Mouse (Mus musculus): ENCODE results near the gene Pank2.
"Not testable (repeated sequence)": the region's sequence is repeated elsewhere in the genome, so short reads cannot be mapped to it uniquely, and the experiment has no call there.

The Pank2 gene

DNA sequence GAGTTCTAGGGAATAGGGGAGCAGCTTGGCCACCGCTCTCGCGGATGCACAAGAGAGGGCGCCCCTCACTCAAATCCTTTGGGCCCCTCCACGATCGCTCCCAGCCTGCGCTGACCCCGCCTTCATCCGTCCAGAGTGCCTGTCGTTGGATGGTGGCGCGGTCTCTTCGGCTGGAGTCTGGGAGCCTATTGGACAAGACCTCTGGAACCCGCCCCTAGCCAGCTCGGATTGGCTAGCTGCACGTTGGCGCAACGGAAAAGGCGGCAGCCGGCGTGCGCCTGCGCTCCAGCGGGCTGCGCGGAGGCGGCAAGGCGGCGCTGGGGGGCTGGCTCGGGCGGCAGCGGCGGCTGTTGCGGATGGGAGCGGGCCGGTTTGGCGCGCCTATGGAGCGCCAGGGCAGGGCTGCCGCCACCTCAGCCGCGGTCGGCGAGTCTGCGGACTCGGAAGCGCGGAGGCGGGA is at the start of gene Pank2:
Gene Pank2 (plus strand): TSS at position 283 of the 460 bp plus-strand sequence.
- CTCF ChIA-PET = no interaction called here

DNA sequence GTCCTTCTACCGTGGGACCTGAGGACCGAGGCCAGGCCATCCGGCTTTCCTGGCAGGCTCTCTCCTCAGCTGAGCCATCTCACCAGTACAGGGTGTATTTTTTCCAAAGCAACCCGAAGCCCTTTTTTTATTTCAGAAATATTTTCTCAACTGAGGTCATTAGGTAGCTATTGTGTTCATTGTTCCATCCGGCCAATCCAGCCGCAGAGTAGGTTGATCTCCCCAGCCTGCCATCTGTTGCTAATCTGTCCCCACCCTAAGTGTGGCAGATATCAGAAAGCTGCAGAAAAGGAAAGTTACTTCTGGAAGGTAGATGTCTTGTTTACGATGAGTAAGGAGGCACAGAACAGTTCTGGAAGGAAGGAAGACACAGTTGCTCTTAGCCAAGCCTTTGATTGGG is 48.5 kb upstream of the Pank2 start:
- CTCF ChIA-PET = no interaction called here

DNA sequence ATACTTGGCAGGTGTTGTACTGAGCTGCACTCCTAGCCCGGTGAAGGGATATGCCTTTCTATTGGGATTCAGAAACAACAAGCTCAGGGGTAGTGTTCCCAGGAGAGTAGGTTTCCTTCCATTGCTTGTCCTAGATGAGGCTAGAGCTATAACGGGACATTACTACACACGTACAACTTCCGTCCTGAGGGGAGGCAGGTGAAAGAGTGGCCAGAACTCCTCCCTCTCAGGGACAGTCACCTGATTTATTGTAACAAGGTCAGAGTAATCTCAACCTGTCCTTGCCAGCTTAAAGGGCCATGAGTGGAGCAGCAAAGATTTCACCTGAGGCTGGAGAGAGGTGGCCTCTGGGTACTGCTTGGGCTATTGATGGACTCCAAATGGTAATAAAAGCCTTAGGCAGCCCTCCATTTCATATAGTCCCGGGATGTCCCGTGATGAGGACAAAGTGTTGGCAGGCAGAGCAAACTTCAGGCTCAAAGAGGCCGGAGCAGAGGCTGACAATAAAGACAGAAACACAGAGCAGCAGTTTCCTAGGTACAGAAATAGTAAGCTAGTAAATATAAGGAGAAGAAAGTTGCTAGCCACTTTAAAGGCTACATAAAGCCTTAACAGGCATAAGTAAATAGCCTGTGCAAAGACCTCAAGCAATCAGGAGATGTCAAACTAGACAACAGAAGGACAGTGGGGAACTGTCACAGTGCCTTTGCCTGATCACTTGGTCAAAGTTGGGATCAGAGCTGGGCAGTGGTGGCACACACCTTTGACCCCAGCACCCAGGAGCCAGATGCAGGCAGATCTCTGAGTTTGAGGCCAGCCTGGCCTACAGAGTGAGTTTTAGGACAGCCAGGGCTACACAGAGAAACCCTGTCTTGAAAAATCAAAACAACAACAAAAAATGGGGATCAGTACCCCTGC is 46.1 kb upstream of the Pank2 start:
- CTCF ChIA-PET = no interaction called here

DNA sequence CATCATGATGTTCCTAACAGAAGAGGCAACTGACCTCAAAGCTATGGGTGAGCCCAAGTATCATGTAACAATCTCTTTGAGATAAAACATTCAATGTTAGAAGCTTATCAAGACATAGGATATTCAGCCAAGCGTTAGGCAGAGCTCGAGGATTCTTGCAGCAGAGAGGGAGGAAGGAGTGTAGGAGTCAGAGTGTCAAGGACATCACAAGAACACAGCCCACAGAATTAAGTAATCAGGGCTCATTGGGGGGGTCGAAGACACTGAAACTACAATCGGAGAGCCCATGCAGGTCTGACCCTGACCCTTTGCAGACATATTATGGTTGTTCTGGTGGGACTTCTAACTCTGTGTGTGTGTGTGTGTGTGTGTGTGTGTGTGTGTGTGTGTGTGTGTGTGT is 42.3 kb upstream of the Pank2 start:
- CTCF ChIA-PET = interaction anchor here (0.8 kb wide), 1 partner anchor 25 kb away, joined by 5 read pairs; no protein-coding TSS in a partner anchor

DNA sequence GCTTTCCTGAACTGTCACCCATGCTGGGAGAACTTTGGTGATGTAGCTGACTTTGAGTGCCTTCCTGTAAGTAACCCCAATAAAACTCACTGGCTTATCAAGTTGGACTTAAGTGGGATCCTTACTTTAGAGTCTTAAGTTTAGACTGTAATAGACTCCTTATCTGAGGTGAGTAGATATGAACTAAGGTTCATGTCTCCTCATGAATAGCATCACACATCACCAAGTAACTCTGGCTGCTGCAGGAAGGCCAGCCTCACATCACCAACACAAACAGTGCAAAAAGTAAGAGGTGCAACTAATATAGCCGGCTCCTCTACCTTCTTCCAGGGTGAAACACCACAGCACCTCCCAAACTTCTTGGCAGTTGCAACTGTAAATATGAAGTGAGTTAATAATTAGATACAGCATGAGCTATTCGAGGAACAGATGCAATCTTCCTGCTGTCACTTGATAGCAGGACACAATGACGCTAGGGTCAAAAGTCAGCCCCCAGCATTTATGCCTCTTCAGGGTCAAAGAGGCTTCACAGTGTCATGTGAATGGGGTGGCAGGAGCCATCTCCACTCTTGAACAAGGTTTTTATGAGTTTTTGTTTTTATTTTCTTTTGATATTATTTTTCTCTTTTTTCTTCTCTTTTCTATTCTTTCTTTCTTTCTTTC is 40.3 kb upstream of the Pank2 start:
- CTCF ChIA-PET = no interaction called here

DNA sequence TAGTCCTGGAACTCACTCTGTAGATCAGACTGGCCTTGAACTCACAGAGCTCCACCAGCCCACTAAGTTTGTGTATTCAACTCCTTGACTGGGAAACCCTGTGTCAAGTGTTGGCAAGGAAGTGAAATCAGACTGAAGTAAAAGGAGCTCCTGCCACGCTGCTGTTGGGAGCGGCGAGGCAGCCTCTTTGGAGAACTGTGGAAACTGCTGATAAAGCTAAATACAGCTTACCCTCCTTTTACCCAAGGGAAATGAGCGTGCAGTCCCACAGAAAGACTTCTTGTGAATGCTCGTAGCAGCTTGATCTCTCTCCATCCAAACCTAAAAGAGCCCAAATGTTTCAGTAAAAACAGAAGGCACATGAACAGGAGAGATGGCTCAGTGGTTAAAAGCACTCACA is 39.7 kb upstream of the Pank2 start:
- CTCF ChIA-PET = interaction anchor here (0.6 kb wide), 1 partner anchor 688 kb away, joined by 3 read pairs; no protein-coding TSS in a partner anchor

DNA sequence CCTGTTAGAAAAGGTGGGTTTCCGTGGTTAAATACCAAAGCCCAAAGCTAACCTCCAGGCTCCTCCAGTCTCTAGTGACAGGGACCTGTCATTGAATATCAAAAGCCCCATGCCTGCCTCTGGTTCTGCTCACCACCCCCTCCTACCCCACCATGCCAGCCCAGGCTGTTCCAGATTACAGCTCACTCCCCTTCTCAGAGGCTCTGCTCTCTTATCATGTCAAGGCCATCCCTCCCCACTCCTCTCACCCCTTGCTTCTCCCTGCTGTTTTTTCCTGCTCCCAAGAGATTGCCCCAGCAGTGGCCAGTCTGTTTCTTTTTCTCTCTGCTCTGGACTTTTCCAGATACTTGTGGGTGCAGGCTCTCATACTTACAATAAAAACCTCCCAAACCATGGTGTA is 38.7 kb upstream of the Pank2 start:
- CTCF ChIA-PET = no interaction called here

DNA sequence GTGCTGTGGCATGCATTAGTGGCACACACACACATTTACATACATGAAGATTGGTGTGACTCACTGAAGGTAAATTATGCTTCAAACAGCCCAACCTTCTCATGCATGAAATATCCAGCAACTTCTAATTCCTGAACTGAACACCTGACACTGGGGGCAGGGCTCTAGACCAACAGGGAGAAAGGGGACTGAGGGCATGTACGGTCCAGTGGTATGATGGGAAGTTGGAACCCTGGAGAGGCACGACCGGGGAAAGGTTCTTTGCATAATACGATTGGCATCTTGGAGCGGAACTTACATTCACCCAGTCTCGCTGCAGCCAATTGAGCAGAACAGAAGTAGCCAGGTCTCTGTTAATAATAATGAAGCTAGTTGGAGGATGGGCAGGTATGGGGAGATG is 37.1 kb upstream of the Pank2 start:
- CTCF ChIA-PET = interaction anchor here (0.6 to 0.7 kb wide), 2 partner anchors 49 to 128 kb away, joined by 3 to 4 read pairs; no protein-coding TSS in a partner anchor

DNA sequence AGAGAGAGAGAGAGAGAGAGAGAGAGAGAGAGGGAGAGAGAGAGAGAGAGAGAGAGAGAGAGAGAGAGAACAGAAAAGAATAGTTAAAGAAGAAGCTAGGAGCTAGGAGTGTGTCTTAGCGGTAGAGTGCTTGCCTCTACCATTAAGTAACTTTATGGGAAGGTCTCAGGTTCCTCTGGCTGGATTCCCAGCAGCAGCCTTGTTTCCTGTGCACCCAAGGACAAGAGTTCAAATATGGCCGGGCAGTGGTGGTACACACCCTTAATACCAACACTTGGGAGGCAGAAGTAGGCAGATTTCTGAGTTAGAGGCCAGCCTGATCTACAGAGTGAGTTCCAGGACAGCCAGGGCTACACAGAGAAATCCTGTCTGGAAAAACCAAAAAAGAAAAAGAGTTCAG is 35.6 kb upstream of the Pank2 start:
- CTCF ChIA-PET = not testable (repeated sequence)

DNA sequence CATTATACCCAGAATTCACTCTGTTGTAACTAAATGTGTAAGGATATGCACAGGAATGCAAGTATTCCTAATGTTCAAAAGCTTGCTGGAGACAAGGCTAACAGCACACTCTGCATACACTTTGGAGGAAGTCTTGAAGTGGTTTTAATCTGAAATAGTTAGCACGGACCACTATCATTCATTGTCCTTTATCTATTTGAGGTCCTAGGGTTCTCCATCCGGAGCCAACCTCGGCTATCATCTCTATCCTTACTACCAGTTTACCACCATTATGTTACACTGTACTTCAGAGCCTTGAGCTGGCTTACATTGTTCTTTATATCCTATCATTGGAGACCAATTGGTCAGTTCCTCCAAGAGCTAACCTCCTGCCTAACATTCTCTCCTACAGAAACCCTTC is 35.1 kb upstream of the Pank2 start:
- CTCF ChIA-PET = no interaction called here

DNA sequence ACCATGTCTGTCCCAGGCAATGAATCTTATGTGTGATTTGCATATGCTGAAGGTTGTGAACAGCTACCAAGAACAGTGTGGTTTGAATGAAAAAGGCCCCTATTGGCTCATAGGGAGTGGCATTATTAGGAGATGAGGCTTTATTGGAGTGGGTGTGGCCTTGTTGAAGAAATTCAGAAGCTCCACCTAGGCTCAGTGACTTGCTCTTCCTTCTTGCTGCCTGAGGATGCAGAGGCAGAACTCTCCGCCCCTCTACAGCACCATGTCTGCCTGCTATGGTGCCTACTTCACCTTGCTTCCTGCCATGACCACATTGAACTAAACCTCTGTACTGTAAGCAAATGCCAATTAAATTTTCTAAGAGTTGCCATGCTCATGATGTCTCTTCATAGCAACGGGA is 29.7 kb upstream of the Pank2 start:
- CTCF ChIA-PET = interaction anchor here (0.8 kb wide), 1 partner anchor 34 kb away, joined by 3 read pairs; no protein-coding TSS in a partner anchor

DNA sequence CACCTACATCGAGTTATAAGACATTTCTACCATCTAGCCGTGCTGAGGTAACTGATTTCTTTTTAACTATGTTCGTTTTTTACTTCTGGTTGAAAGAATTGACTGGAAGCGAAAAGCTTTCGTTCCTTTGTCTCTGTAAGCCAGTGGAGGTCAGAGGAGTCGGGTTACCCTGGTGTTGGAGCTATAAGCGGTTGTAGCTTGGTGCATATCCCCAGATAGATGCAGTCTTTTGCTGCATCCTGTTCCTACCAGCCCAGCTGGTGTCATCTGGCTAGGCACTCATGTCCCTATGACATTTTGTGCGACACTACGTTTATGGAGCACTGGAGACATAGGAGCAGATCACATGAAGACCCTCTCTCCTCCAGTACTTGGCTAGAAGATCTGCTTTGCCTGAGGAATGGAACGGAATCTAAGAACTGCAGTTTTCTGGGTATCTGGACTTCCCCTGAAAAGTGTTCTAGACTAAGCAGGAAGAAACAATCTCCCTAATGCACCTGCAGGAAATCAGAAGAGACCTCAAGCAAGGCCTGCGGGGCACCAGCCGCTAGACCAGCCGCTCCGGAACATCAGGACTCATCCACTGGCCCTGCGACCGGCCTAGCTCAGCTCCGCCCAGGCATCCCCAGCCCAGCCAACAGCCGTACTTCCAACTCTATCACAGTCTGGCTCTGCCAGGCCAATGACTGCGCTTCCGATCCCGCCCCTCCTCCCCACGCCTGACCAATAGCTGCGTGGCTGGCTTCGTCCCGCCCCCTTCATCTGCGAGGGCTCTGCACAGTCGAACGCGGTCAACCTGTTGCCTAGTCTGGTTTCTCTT is 28.8 kb upstream of the Pank2 start, which contains the start of gene Mavs:
Gene Mavs (plus strand): TSS at position 757 of the 820 bp plus-strand sequence.
- CTCF ChIA-PET = no interaction called here

DNA sequence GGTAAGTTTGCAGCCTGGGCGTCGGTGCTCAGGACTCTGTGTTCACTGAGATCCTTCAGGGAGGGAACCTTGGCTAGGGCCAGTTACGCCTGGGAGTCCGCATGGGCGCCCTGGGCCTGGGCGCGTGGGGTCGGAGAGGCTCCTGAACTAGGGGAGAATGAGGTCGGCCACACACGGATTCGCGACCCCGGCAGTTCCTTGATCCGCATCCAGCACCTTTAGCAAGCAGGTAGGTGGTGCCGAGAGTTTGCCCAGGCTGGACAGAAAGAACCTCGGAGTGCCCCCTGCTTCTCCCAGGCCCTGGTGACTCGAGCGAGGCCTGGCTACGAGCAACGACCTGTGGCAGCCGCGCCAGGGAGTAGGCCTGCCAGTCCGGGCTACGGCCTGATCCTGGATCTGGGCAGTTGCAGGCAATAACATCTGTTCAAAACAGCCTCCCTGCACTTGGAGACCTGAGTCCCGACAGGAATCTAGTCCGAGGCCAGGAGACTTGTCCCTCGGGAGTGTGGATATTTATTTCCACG is 28.1 kb upstream of the Pank2 start:
- CTCF ChIA-PET = no interaction called here

DNA sequence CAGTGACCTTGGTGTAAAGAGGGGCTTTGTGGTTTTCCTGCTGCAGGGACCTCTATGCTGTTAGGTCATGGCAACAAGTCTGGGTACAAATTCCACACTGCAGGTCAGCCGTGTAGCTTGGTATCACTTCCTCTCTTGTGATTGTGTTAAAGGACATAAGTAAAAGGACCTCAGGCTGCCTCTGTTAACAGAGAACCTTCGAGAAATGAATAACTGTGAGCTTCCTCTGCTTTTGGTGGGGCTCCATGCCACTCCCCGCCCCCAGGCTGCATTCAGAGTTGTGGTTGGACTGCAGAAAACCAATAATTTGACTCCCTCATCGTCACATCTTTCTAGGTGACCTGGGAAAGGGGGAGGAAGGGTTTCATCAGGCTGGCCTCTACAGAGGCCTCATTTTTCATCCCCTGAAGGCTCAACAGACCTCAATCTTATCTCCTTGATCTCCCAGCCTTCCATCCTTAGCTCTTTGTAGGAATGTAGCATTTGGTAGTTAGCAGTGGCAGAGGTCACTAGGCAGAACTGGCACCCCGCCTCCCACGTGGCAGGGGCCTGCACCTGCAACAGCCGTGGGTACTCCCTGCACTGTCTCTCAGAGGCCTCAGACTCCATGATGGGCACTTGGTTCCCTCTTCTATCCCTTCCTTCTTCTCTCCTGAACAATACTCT is 27.2 kb upstream of the Pank2 start:
- CTCF ChIA-PET = no interaction called here

DNA sequence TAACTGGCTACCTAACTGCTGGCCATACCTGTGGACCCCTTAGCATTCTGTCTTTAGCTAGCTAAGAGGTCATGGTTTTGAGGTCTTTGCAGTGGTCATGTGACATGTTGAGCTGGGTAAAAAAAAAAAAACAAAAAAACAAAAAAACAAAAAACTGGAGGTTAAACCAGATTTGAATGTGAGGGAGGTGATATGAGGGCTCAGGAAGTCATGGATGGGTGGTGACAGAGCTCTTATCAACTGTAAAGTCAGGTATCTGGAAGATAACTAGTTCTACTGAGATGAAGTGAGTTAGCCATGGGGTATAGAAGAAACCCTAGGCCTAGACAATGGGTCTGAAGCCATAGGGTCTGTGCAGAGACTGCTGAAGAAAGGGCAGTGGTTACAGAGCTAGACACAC is 20.1 kb upstream of the Pank2 start:
- CTCF ChIA-PET = no interaction called here

DNA sequence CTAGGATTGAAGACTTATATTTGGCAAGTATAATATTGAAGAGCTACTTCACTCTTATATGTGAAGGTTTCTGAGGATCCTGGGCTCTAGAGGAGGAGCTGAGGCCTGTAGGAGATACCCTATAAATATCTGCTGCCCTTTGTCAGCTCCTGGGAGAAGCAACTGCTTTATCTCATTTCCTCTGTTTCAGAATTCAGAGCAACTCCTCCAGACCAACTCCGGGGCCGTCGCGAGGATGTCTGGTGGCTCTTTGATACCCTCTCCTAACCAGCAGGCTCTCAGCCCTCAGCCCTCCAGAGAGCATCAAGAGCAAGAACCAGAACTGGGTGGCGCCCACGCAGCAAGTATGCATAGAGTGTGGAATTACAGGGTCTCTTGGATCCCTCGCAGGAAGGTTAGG is 19.4 kb upstream of the Pank2 start:
- CTCF ChIA-PET = no interaction called here

DNA sequence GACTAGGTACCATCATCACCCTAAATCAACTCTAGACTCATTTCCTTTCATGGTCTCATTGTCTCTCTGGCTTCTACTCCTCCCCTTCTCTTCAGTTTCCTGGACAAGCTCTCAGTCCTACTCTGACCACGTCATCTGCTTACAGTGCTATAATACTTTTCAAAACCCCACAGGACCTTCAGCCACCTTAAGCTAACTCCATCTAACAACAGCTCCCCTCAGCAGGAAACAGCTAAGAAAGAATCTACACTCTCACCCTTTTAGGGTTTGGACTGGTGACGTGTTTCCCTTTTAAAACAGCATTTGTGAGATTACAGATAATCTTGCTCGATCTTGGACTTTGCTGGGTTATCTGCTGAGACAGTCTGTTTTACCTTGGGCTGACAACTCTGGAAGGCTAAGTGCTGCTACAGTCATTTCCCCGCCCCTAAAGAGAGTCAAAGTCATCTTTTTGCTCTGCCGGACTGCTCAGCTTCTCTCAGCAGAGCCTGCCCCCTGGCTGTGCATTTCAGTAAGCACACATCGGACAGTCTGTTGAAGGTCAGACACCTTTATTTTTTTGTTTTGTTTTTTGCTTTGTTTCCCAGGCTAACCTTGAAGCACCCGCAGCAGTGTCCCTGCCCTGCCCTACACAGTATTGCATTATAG is 8.5 kb upstream of the Pank2 start:
- CTCF ChIA-PET = interaction anchor here (1.2 to 2.6 kb wide), 2 partner anchors 158 to 160 kb away, joined by 4 to 8 read pairs; no protein-coding TSS in a partner anchor

DNA sequence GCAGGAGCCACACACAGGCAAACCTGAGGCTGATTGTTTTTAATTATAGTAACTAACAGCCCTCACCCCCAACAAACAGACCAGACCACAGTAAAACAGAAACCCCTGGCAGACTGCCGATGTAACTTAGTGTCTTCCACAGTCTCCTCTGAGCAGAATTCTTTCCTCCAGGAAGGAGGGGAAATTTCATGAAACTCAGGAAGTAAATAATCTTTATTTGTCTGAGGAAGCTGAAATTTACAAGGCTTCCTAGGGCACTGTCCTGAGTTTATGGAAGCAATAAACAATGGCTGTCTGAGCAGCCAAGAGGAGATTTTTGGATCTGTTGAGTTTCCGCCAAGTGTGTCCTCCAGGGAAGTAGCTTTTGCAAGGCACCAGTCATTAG is 8.0 kb upstream of the Pank2 start:
- CTCF ChIA-PET = interaction anchor here (2.6 kb wide), 1 partner anchor 160 kb away, joined by 8 read pairs; no protein-coding TSS in a partner anchor

DNA sequence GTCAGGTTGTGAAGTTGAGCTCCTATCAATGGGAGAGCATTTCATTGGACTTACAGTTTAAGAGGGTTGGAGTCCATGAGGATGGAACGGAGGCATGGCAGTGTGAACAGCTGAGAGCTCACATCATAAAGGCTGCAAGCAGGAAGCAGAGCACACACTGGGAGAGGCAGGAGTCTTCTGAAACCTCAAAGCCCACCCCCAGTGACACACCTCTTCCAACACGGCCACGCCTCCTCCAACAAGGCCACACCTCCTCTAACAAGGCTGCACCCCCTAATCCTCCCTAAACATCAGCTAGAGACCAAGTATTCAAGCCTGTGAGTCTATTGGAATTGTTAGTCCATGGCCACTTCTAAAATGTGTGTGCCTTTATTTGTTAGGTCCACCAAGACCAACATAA is 6.6 kb upstream of the Pank2 start:
- CTCF ChIA-PET = interaction anchor here (0.6 to 2.6 kb wide), 2 partner anchors 23 to 162 kb away, joined by 3 to 8 read pairs; no protein-coding TSS in a partner anchor

DNA sequence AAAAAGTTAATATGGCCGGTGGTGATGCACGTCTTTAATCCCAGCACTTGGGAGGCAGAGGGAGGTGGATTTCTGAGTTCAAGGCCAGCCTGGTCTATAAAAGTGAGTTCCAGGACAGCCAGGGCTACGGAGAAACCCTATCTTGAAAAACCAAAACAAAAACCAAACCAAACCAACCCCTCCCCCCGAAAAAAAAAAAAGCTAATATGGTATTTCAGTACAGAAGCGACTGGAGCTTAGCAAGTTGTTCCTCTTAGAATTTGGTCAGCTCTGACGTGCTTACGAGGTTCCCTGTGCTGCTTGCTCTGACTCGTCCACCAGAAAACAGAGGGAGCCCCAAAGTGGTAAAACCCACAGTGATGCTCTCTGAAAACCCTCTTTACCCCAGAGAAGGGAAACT is 3.6 kb upstream of the Pank2 start:
- CTCF ChIA-PET = interaction anchor here (1.2 kb wide), 1 partner anchor 9 kb away, joined by 8 read pairs; no protein-coding TSS in a partner anchor

All from spleen, embryonic (tissue).